Mouse (Mus musculus) cerebellum, adult 2 months (tissue): Measurements from ENCODE around the gene Ndrg2.

Source experiments
- CTCF ChIP-seq: fragments of 200-500 bp; IDR thresholded peaks from 2 replicates; pipeline ENCODE4 v1.5.1; 2011; ENCODE audit warnings: low read depth, mild to moderate bottlenecking, control low read depth, low read length, moderate library complexity, borderline replicate concordance; ENCODE audit not compliant: insufficient read depth
- POLR2A ChIP-seq: fragments of 200-500 bp; IDR thresholded peaks from 2 replicates; pipeline ENCODE4 v1.6.1; 2011; ENCODE audit warnings: low read length, control low read depth, borderline replicate concordance; ENCODE audit not compliant: insufficient read depth

- no peak for TF ChIP-seq CTCF
- TF ChIP-seq POLR2A = no peak
These were observed 7.9 kb downstream of the Ndrg2 start for GRCm38 (mm10) chr14:51906102-51906501.
